Mouse (Mus musculus) macrophage (primary cell): ENCODE measurements around the gene Gm21680. TPM values are rescaled to one million over a fixed set of nuclear protein-coding genes. Genes with fewer than 3 reads are reported as not detected.
"Not testable (repeated sequence)": the region's sequence is repeated elsewhere in the genome, so short reads cannot be mapped to it uniquely, and the experiment has no call there.

Experiments used
- H3K27ac ChIP-seq: fragments of 350-480 bp; formaldehyde crosslinking; 2 replicates; pipeline ENCODE4 v1.9.0; 2021
- H3K36me3 ChIP-seq: fragments of 350-480 bp; formaldehyde crosslinking; 2 replicates; pipeline ENCODE4 v1.9.0; 2021; ENCODE audit errors: inconsistent target
- H3K4me3 ChIP-seq: fragments of 350-480 bp; formaldehyde crosslinking; 2 replicates; pipeline ENCODE4 v1.9.0; 2021; ENCODE audit errors: inconsistent target
- H3K79me2 ChIP-seq: fragments of 350-480 bp; formaldehyde crosslinking; 2 replicates; pipeline ENCODE4 v1.9.0; 2021; ENCODE audit errors: inconsistent target
- WGBS: methylation state at CpG from one replicate; pipeline ENCODE4 v1.1.7; 2026; ENCODE audit warnings: inconsistent platforms; ENCODE audit not compliant: missing documents; 5-methylcytosine and 5-hydroxymethylcytosine counted together
- polyA plus RNA-seq: library from polyadenylated mRNA; stranded (reverse); fragments of 250-400 nt; gene quantifications from 3 replicates; pipeline ENCODE4 v1.2.4, GENCODE M21; 2018; ENCODE audit warnings: inconsistent platforms
- total RNA-seq, 78 experiments: library from RNA; depleted of rRNA; stranded (reverse); fragments of 250-400 nt; gene quantifications; 1 replicate in 9 of 78; 2 replicates in 24 of 78; 3 replicates in 43 of 78; 4 replicates in 2 of 78; pipeline ENCODE4 v1.2.4; 2018; ENCODE audit warnings: inconsistent platforms in 56 of 78

Gene Gm21680
- not detected for total RNA-seq (2018; cell fraction: chromatin; rRNA removed)
- total RNA-seq (2018; cell fraction: cytosol; rRNA removed), result not detected
- not detected for total RNA-seq (2018; cell fraction: nucleus; rRNA removed)
- not detected in 3 replicates for polyA plus RNA-seq

- not testable (repeated sequence) for H3K4me3 ChIP-seq, H3K36me3 ChIP-seq, H3K79me2 ChIP-seq, H3K27ac ChIP-seq
- WGBS, result no CpG with 5 or more reads among the region's 2 CpGs
Measured at GRCm38 (mm10) chr5:25972563-25972962, at the start of gene Gm21680. TSS of gene Gm21680 (minus strand) at chr5:25972663.

- H3K27ac ChIP-seq, H3K4me3 ChIP-seq, H3K79me2 ChIP-seq, H3K36me3 ChIP-seq: not testable (repeated sequence)
- 48% methylated on average over 3 of the region's 7 CpGs for WGBS
Measured at GRCm38 (mm10) chr5:26007697-26008096, 35.2 kb upstream of the Gm21680 start.

- WGBS, result 26% methylated on average over 37 of the region's 45 CpGs
Measured at GRCm38 (mm10) chr5:26006937-26007695, 34.7 kb upstream of the Gm21680 start.

GRCm38 (mm10) chr5:26004698-26005097, 32.2 kb upstream of the Gm21680 start, which contains the start of gene Gm1979:
TSS of gene Gm1979 (minus strand) at chr5:26004798.
- H3K36me3 ChIP-seq, H3K27ac ChIP-seq, H3K79me2 ChIP-seq, H3K4me3 ChIP-seq: not testable (repeated sequence)
- no CpG with 5 or more reads among the region's 2 CpGs for WGBS

More at GRCm38 (mm10) chr5:26006937-26007695, 34.7 kb upstream of the Gm21680 start:
- H3K36me3 ChIP-seq, H3K27ac ChIP-seq, H3K79me2 ChIP-seq, H3K4me3 ChIP-seq: not testable (repeated sequence)

- H3K36me3 ChIP-seq, H3K4me3 ChIP-seq: not testable (repeated sequence)
- WGBS, result no CpG with 5 or more reads among the region's 3 CpGs
Measured at GRCm38 (mm10) chr5:25988550-25988949, 16.1 kb upstream of the Gm21680 start, which contains the start of gene Gm21698. TSS of gene Gm21698 (minus strand) at chr5:25988650.

GRCm38 (mm10) chr5:25957050-25957449, 15.4 kb downstream of the Gm21680 start:
- not testable (repeated sequence) for H3K4me3 ChIP-seq, H3K79me2 ChIP-seq, H3K36me3 ChIP-seq, H3K27ac ChIP-seq
- 56% methylated on average over 12 of the region's 17 CpGs for WGBS

More at GRCm38 (mm10) chr5:25988550-25988949, 16.1 kb upstream of the Gm21680 start, which contains the start of gene Gm21698:
- not testable (repeated sequence) for H3K27ac ChIP-seq, H3K79me2 ChIP-seq

GRCm38 (mm10) chr5:25956611-25957010, 15.9 kb downstream of the Gm21680 start:
- WGBS, result 51% methylated on average over 29 of the region's 32 CpGs
- not testable (repeated sequence) for H3K36me3 ChIP-seq, H3K4me3 ChIP-seq, H3K79me2 ChIP-seq, H3K27ac ChIP-seq

- H3K4me3 ChIP-seq, H3K27ac ChIP-seq, H3K36me3 ChIP-seq, H3K79me2 ChIP-seq: not testable (repeated sequence)
- 90% methylated on average over 1 of the region's 2 CpGs for WGBS
Measured at GRCm38 (mm10) chr5:25954317-25954716, 18.1 kb downstream of the Gm21680 start, which contains the start of gene Gm21671. TSS of gene Gm21671 (minus strand) at chr5:25954417.

GRCm38 (mm10) chr5:25945391-25945790, 27.1 kb downstream of the Gm21680 start:
- not testable (repeated sequence) for H3K79me2 ChIP-seq, H3K36me3 ChIP-seq, H3K4me3 ChIP-seq, H3K27ac ChIP-seq
- WGBS, result 96% methylated on average over 2 of the region's 2 CpGs

- not testable (repeated sequence) for H3K79me2 ChIP-seq, H3K27ac ChIP-seq, H3K4me3 ChIP-seq, H3K36me3 ChIP-seq
- no CpG with 5 or more reads among the region's 2 CpGs for WGBS
Measured at GRCm38 (mm10) chr5:25942281-25942680, 30.2 kb downstream of the Gm21680 start, which contains the start of gene Gm21663. TSS of gene Gm21663 (minus strand) at chr5:25942381.

Other genes starting within 250 kb of the Gm21680 start
- 0.19 to 0.50 TPM (median 0.31 TPM) in 3 replicates for gene Actr3b, start 212.7 kb downstream of the Gm21680 start, polyA plus RNA-seq
- not detected in 3 replicates for gene Gm21663, start 30.3 kb downstream of the Gm21680 start, polyA plus RNA-seq
- not detected in 3 replicates for gene Gm21671, start 18.2 kb downstream of the Gm21680 start, polyA plus RNA-seq
- not detected in 3 replicates for gene Gm21698, start 16.0 kb upstream of the Gm21680 start, polyA plus RNA-seq
- not detected in 3 replicates for gene Gm1979, start 32.1 kb upstream of the Gm21680 start, polyA plus RNA-seq
- not detected in 3 replicates for gene Gm5862, start 50.3 kb upstream of the Gm21680 start, polyA plus RNA-seq
- gene Speer4a, start 66.9 kb upstream of the Gm21680 start, polyA plus RNA-seq, result not detected in 3 replicates
- not detected in 3 replicates for gene Gm7347, start 85.9 kb upstream of the Gm21680 start, polyA plus RNA-seq
- gene Gm10471, start 116.6 kb upstream of the Gm21680 start, polyA plus RNA-seq, result not detected in 3 replicates
- gene 5031410I06Rik, start 132.7 kb upstream of the Gm21680 start, polyA plus RNA-seq, result not detected in 3 replicates
- gene Gm10220, start 148.8 kb upstream of the Gm21680 start, polyA plus RNA-seq, result not detected in 3 replicates